Mouse (Mus musculus): ENCODE data around the gene Alg13.

GRCm38 (mm10) chrX:144423848-144424247 is 106.2 kb downstream of the Alg13 start:
- no peak for TF ChIP-seq CTCF (IDR thresholded peaks at IDR 0.05; ENCODE audit: borderline replicate concordance, insufficient read depth, low read depth, low read length)
- no peak for TF ChIP-seq POLR2A (IDR thresholded peaks at IDR 0.05; ENCODE audit: borderline replicate concordance, insufficient read depth, low read length)
